Mouse (Mus musculus) CH12.LX (cell line): ENCODE results near the gene Coro7. TPM values are rescaled to one million over a fixed set of nuclear protein-coding genes. Genes with fewer than 3 reads are reported as not detected.
A peak's percentile ranks its signal among the peaks of the same experiment; 100 is the strongest.

ENCODE experiments used
- DNase-seq: peaks from one replicate; pipeline ENCODE4 v3.0.0-alpha.2; 2013; ENCODE audit errors: extremely low read depth
- H3K27ac ChIP-seq: 2 replicates; pipeline ENCODE4 v1.5.1; 2012; ENCODE audit warnings: low read depth, mild to moderate bottlenecking, control low read depth, moderate library complexity; ENCODE audit not compliant: insufficient read depth
- H3K27me3 ChIP-seq: replicated peaks from 2 replicates; pipeline ENCODE3; 2012; ENCODE audit warnings: inconsistent platforms
- H3K36me3 ChIP-seq, 2 experiments: replicated peaks in 1 of 2; 2 replicates each; pipeline versions ENCODE3 to v1.6.1; 2012; ENCODE audit warnings: inconsistent platforms in 1 of 2, low read length in 1 of 2, mild to moderate bottlenecking in 1 of 2, mixed read lengths in 1 of 2, moderate library complexity in 1 of 2; ENCODE audit not compliant: control insufficient read depth in 1 of 2, insufficient read depth in 1 of 2
- H3K4me1 ChIP-seq, 2 experiments: 2 replicates each; pipeline ENCODE4 v1.6.1; 2012; ENCODE audit warnings: inconsistent platforms in 1 of 2, moderate library complexity in 1 of 2; ENCODE audit not compliant: insufficient read depth in 2 of 2, control insufficient read depth in 1 of 2
- H3K4me2 ChIP-seq: 2 replicates; pipeline ENCODE4 v1.6.1; 2012; ENCODE audit warnings: low read depth, mild to moderate bottlenecking, control low read depth; ENCODE audit not compliant: poor library complexity, insufficient read depth, severe bottlenecking
- H3K4me3 ChIP-seq, 3 experiments: fragments of 150-350 bp in 1 of 3; sonication (generic) in 1 of 3; replicated peaks in 1 of 3; 2 replicates each; pipeline versions ENCODE3 to v1.5.1; 2011 to 2012; ENCODE audit warnings: low read depth in 2 of 3, low read length in 2 of 3, mild to moderate bottlenecking in 2 of 3, moderate library complexity in 2 of 3, control low read depth in 1 of 3, improper control_type of control experiment in 1 of 3, inconsistent platforms in 1 of 3, mixed read lengths in 1 of 3; ENCODE audit not compliant: poor library complexity in 1 of 3
- H3K79me2 ChIP-seq: replicated peaks from 2 replicates; pipeline ENCODE4 v1.6.1; 2012; ENCODE audit warnings: mild to moderate bottlenecking, moderate library complexity; ENCODE audit not compliant: control insufficient read depth, poor library complexity, insufficient read depth, severe bottlenecking; ENCODE audit errors: extremely low read depth
- H3K9ac ChIP-seq: 2 replicates; pipeline ENCODE4 v1.6.1; 2012; ENCODE audit warnings: low read depth, mild to moderate bottlenecking, control low read depth, moderate library complexity; ENCODE audit not compliant: insufficient read depth
- H3K9me3 ChIP-seq: replicated peaks from 2 replicates; pipeline ENCODE3; 2012; ENCODE audit warnings: low read length, inconsistent platforms, mixed read lengths
- BHLHE40 ChIP-seq: IDR thresholded peaks from 2 replicates; pipeline ENCODE4 v1.6.1; 2011; ENCODE audit warnings: mild to moderate bottlenecking, low read depth, low read length, improper control_type of control experiment
- CHD2 ChIP-seq: IDR thresholded peaks from 2 replicates; pipeline ENCODE4 v1.6.1; 2011; ENCODE audit warnings: low read length, improper control_type of control experiment
- E2F4 ChIP-seq: IDR thresholded peaks from 2 replicates; pipeline ENCODE4 v1.6.1; 2011; ENCODE audit warnings: low read depth, low read length, improper control_type of control experiment; ENCODE audit not compliant: insufficient replicate concordance
- ELF1 ChIP-seq: IDR thresholded peaks from 2 replicates; pipeline ENCODE4 v1.6.1; 2014; ENCODE audit warnings: low read depth, mild to moderate bottlenecking, inconsistent platforms, low read length, improper control_type of control experiment
- ETS1 ChIP-seq: conservative IDR thresholded peaks from 2 replicates; pipeline ENCODE4 v1.6.1; 2012; ENCODE audit warnings: low read depth, mild to moderate bottlenecking, inconsistent platforms, low read length, improper control_type of control experiment, moderate library complexity
- HCFC1 ChIP-seq: IDR thresholded peaks from 2 replicates; pipeline ENCODE4 v1.6.1; 2012; ENCODE audit warnings: low read depth, mild to moderate bottlenecking, inconsistent platforms, low read length, improper control_type of control experiment
- IRF4 ChIP-seq: IDR thresholded peaks from 2 replicates; pipeline ENCODE4 v1.6.1; 2014; ENCODE audit warnings: low read depth, mild to moderate bottlenecking, inconsistent platforms, low read length, improper control_type of control experiment
- JUND ChIP-seq: conservative IDR thresholded peaks from 2 replicates; pipeline ENCODE4 v1.6.1; 2011; ENCODE audit warnings: low read depth, low read length, improper control_type of control experiment
- KAT2A ChIP-seq: IDR thresholded peaks from 2 replicates; pipeline ENCODE4 v1.6.1; 2012; ENCODE audit warnings: low read length, improper control_type of control experiment, inconsistent platforms; ENCODE audit not compliant: insufficient replicate concordance
- MAX ChIP-seq: IDR thresholded peaks from 2 replicates; pipeline ENCODE4 v1.6.1; 2011; ENCODE audit warnings: low read length, improper control_type of control experiment
- MAZ ChIP-seq: IDR thresholded peaks from 2 replicates; pipeline ENCODE4 v1.6.1; 2012; ENCODE audit warnings: low read depth, mild to moderate bottlenecking, inconsistent platforms, low read length, improper control_type of control experiment, moderate library complexity
- MXI1 ChIP-seq: IDR thresholded peaks from 2 replicates; pipeline ENCODE4 v1.6.1; 2011; ENCODE audit warnings: mild to moderate bottlenecking, low read depth, low read length, improper control_type of control experiment
- MYC ChIP-seq: IDR thresholded peaks from 2 replicates; pipeline ENCODE4 v1.6.1; 2011; ENCODE audit warnings: low read depth, mild to moderate bottlenecking, improper control_type of control experiment, low read length
- NELFE ChIP-seq: IDR thresholded peaks from 2 replicates; pipeline ENCODE4 v1.6.1; 2011; ENCODE audit warnings: low read depth, low read length, improper control_type of control experiment
- NRF1 ChIP-seq: IDR thresholded peaks from 2 replicates; pipeline ENCODE4 v1.6.1; 2014; ENCODE audit warnings: low read depth, mild to moderate bottlenecking, inconsistent platforms, low read length, improper control_type of control experiment, moderate library complexity
- PAX5 ChIP-seq: IDR thresholded peaks from 2 replicates; pipeline ENCODE4 v1.6.1; 2012; ENCODE audit warnings: low read length, inconsistent platforms, mixed read lengths
- POLR2A ChIP-seq: IDR thresholded peaks from 2 replicates; pipeline ENCODE4 v1.6.1; 2011; ENCODE audit warnings: low read depth, mild to moderate bottlenecking, improper control_type of control experiment, low read length
- POLR2AphosphoS2 ChIP-seq: IDR thresholded peaks from 2 replicates; pipeline ENCODE4 v1.6.1; 2011; ENCODE audit warnings: low read depth, low read length, improper control_type of control experiment
- RAD21 ChIP-seq: IDR thresholded peaks from 2 replicates; pipeline ENCODE4 v1.6.1; 2011; ENCODE audit warnings: low read depth, mild to moderate bottlenecking, low read length, improper control_type of control experiment, moderate library complexity
- RCOR1 ChIP-seq: conservative IDR thresholded peaks from 2 replicates; pipeline ENCODE4 v1.6.1; 2012; ENCODE audit warnings: low read depth, mild to moderate bottlenecking, inconsistent platforms, low read length, improper control_type of control experiment
- SIN3A ChIP-seq: IDR thresholded peaks from 2 replicates; pipeline ENCODE4 v1.6.1; 2012; ENCODE audit warnings: low read length, improper control_type of control experiment, inconsistent platforms
- SMC3 ChIP-seq: IDR thresholded peaks from 2 replicates; pipeline ENCODE4 v1.6.1; 2011; ENCODE audit warnings: low read depth, low read length, improper control_type of control experiment
- TBP ChIP-seq: conservative IDR thresholded peaks from 2 replicates; pipeline ENCODE4 v1.6.1; 2011; ENCODE audit warnings: low read depth, low read length, improper control_type of control experiment
- TCF12 ChIP-seq: IDR thresholded peaks from 2 replicates; pipeline ENCODE4 v1.6.1; 2014; ENCODE audit warnings: low read depth, mild to moderate bottlenecking, inconsistent platforms, low read length, improper control_type of control experiment
- UBTF ChIP-seq: IDR thresholded peaks from 2 replicates; pipeline ENCODE4 v1.6.1; 2012; ENCODE audit warnings: low read depth, mild to moderate bottlenecking, inconsistent platforms, low read length, improper control_type of control experiment, moderate library complexity
- ZC3H11A ChIP-seq: IDR thresholded peaks from 2 replicates; pipeline ENCODE4 v1.6.1; 2012; ENCODE audit warnings: low read depth, mild to moderate bottlenecking, inconsistent platforms, low read length, improper control_type of control experiment
- ZKSCAN1 ChIP-seq: IDR thresholded peaks from 2 replicates; pipeline ENCODE4 v1.6.1; 2012; ENCODE audit warnings: low read depth, inconsistent platforms, low read length, improper control_type of control experiment, borderline replicate concordance
- ZMIZ1 ChIP-seq: IDR thresholded peaks from 2 replicates; pipeline ENCODE4 v1.6.1; 2012; ENCODE audit warnings: low read depth, mild to moderate bottlenecking, inconsistent platforms, low read length, improper control_type of control experiment
- ZNF384 ChIP-seq: IDR thresholded peaks from 2 replicates; pipeline ENCODE4 v1.6.1; 2012; ENCODE audit warnings: low read depth, low read length, improper control_type of control experiment, inconsistent platforms
- dilution Hi-C: fragments of 300-500 bp; cut with MboI; formaldehyde crosslinking; loops from 2 replicates; pipeline ENCODE4 v1.14.3; 2020; ENCODE audit warnings: low sequenced_read_pairs; ENCODE audit not compliant: extremely low pct_unique_long_range_greater_than_20kb, extremely low pct_ligation_motif_present
- in situ Hi-C: fragments of 300-500 bp; cut with MboI; formaldehyde crosslinking; loops from 3 replicates; pipeline ENCODE4 v1.14.3; 2019; ENCODE audit warnings: low sequenced_read_pairs, low pct_ligation_motif_present, low pct_unique_long_range_greater_than_20kb, mixed read lengths
- polyA plus RNA-seq: library from polyadenylated mRNA; unstranded; fragments of >175 nt; gene quantifications from 2 replicates; pipeline ENCODE4 v1.2.1, GENCODE M21; 2012; ENCODE audit warnings: low read depth; ENCODE audit not compliant: insufficient read length
- total RNA-seq, 2 experiments: library from RNA; depleted of rRNA; stranded (reverse); fragments of 300-350 nt in 1 of 2; fragments of >200 nt in 1 of 2; gene quantifications; 2 replicates each; pipeline ENCODE4 v1.2.3; 2012 to 2014

The Coro7 gene
- total and polyA plus RNA-seq, 3 experiments: 5.7 to 40.2 (median 20.0) TPM

GRCm38 (mm10) chr16:4624481-4625110 is 55.0 kb downstream of the Coro7 start, which contains the start of gene Pam16:
Gene Pam16, minus strand, starts transcription at chr16:4624988.
- peaks cover 13 to 51% of the 10 kb centered on the region in 2 experiments for H3K4me1 ChIP-seq
- H3K36me3 ChIP-seq: peaks cover 30 to 71% of the 10 kb centered on the region in 2 experiments

GRCm38 (mm10) chr16:4624074-4624473 is 55.5 kb downstream of the Coro7 start:
- H3K27me3 ChIP-seq: no peaks in the 10 kb centered on the region
- H3K27ac ChIP-seq: no peak overlapping the region
- H3K4me1 ChIP-seq: peaks cover 13 to 51% of the 10 kb centered on the region in 2 experiments
- H3K79me2 ChIP-seq: peaks cover 36% of the 10 kb centered on the region
- in situ Hi-C loops (no loop called here), dilution Hi-C loops (no loop called here)
- TF ChIP-seq IRF4 (no peak), POLR2AphosphoS2 (no peak), UBTF (no peak), ZKSCAN1 (no peak)
- peak overlapping the region; percentile 75 for H3K4me2 ChIP-seq
- H3K36me3 ChIP-seq: peaks cover 26 to 70% of the 10 kb centered on the region in 2 experiments
- no peak for DNase-seq
- peak overlapping the region; percentile 81 for H3K9ac ChIP-seq
- H3K9me3 ChIP-seq: no peaks in the 10 kb centered on the region
- H3K4me3 ChIP-seq: peak overlapping the region; percentile 73 to 98 (median 95)

More at GRCm38 (mm10) chr16:4624481-4625110, 55.0 kb downstream of the Coro7 start, which contains the start of gene Pam16:
- Histone ChIP-seq H3K9me3 (no peaks in the 10 kb centered on the region), H3K4me3 (peak within 1 kb of the TSS; percentile 73 to 98 (median 95)), H3K27ac (peak within 1 kb of the TSS; percentile 26; the same call in 1 of the 2 replicates), H3K27me3 (no peaks in the 10 kb centered on the region), H3K79me2 (peaks cover 31% of the 10 kb centered on the region), H3K9ac (peak within 1 kb of the TSS; percentile 81), H3K4me2 (peak within 1 kb of the TSS; percentile 75)
- dilution Hi-C loops (no loop called here), in situ Hi-C loops (loop anchor here (25.0 kb wide), 1 partner anchor 513 kb away; the partner anchor contains the start of genes Ppl and Sec14l5)
- peak; percentile 96 for TF ChIP-seq UBTF
- peak; percentile 95 for TF ChIP-seq ZMIZ1
- peak; percentile 97 for TF ChIP-seq POLR2AphosphoS2
- no peak for TF ChIP-seq MAZ
- TF ChIP-seq MAX: peak; percentile 75; the same call in 1 of the 2 replicates
- TF ChIP-seq PAX5: no peak
- TF ChIP-seq MYC: peak; percentile 66; the same call in 1 of the 2 replicates
- TF ChIP-seq NRF1: peak; percentile 90
- peak; percentile 66; the same call in 1 of the 2 replicates for TF ChIP-seq MXI1
- no peak for TF ChIP-seq SMC3
- no peak for TF ChIP-seq ZNF384
- TF ChIP-seq CHD2: peak; percentile 97
- TF ChIP-seq HCFC1: peak; percentile 80
- TF ChIP-seq ZC3H11A: no peak
- TF ChIP-seq ETS1: no peak
- TF ChIP-seq TBP: 0 out of 2 replicates have a peak, but pooled peaks have one; percentile 47
- peak; percentile 71 for TF ChIP-seq ELF1
- TF ChIP-seq IRF4: peak; percentile 59; the same call in 1 of the 2 replicates
- TF ChIP-seq SIN3A: no peak
- peak; percentile 94 for TF ChIP-seq NELFE
- TF ChIP-seq POLR2A: peak; percentile 92
- 0 out of 2 replicates have a peak, but pooled peaks have one; percentile 22 for TF ChIP-seq RCOR1
- peak; percentile 76 for TF ChIP-seq TCF12
- TF ChIP-seq KAT2A: 0 out of 2 replicates have a peak, but pooled peaks have one; percentile 67
- no peak for TF ChIP-seq JUND
- TF ChIP-seq E2F4: no peak
- TF ChIP-seq RAD21: no peak
- TF ChIP-seq BHLHE40: peak; percentile 61
- peak; percentile 96 for DNase-seq
